Mouse (Mus musculus) limb, embryonic 11.5 days (tissue): ENCODE measurements at regions not wholly inside any gene's neighbourhood (a gene's known extent, or its start where the extent isn't known, plus 50 kb on each side); places are given as distances from the start of the nearest gene placed in this dataset.

Experiments
- ATAC-seq: fragments of 200-750 bp; cut with Nextera tagmentation; 2 replicates; pipeline ENCODE4 v1.8.0; 2017; ENCODE audit warnings: low read depth; ENCODE audit not compliant: insufficient number of reproducible peaks, low FRiP score, low TSS enrichment
- DNase-seq: peaks from one replicate; pipeline ENCODE4 v3.0.0-alpha.2; 2015; ENCODE audit warnings: low spot score
- H3K27ac ChIP-seq: fragments of 300-500 bp; sonication (generic); replicated peaks from 2 replicates; pipeline ENCODE4 v1.5.1; 2014; ENCODE audit warnings: low read depth, mild to moderate bottlenecking, low read length
- H3K27me3 ChIP-seq: fragments of 300-500 bp; sonication (generic); 2 replicates; pipeline ENCODE4 v1.6.1; 2014; ENCODE audit warnings: mild to moderate bottlenecking, low read length, mixed read lengths; ENCODE audit not compliant: control insufficient read depth, insufficient read depth
- H3K36me3 ChIP-seq: fragments of 300-500 bp; sonication (generic); 2 replicates; pipeline ENCODE4 v1.6.1; 2014; ENCODE audit warnings: mild to moderate bottlenecking, low read length, moderate library complexity, mixed read lengths; ENCODE audit not compliant: control insufficient read depth, insufficient read depth
- H3K4me1 ChIP-seq: fragments of 300-500 bp; sonication (generic); 2 replicates; pipeline ENCODE4 v1.6.1; 2014; ENCODE audit warnings: low read length, mixed read lengths; ENCODE audit not compliant: control insufficient read depth, insufficient read depth
- H3K4me2 ChIP-seq: fragments of 300-500 bp; sonication (generic); 2 replicates; pipeline ENCODE4 v1.6.1; 2014; ENCODE audit warnings: low read depth, mild to moderate bottlenecking, moderate library complexity; ENCODE audit not compliant: severe bottlenecking
- H3K4me3 ChIP-seq: fragments of 300-500 bp; sonication (generic); 2 replicates; pipeline ENCODE4 v1.5.1; 2014; ENCODE audit warnings: low read depth, low read length
- H3K9ac ChIP-seq: fragments of 300-500 bp; sonication (generic); 2 replicates; pipeline ENCODE4 v1.6.1; 2014; ENCODE audit warnings: mild to moderate bottlenecking, low read length
- H3K9me3 ChIP-seq: fragments of 300-500 bp; sonication (generic); 2 replicates; pipeline ENCODE4 v1.6.1; 2016; ENCODE audit warnings: low read length; ENCODE audit not compliant: control insufficient read depth
- WGBS: fragments of 180-500 bp; shearing (Covaris S2); extraction: QIAGEN DNeasy Blood & Tissue Kit; methylation state at CpG from one replicate; pipeline ENCODE4 v1.1.7; 2014; 5-methylcytosine and 5-hydroxymethylcytosine counted together

- Histone ChIP-seq H3K27me3 (no peaks in the 10 kb centered on the region), H3K4me2 (no peak overlapping the region), H3K27ac (no peak overlapping the region), H3K36me3 (no peaks in the 10 kb centered on the region), H3K9ac (no peak overlapping the region), H3K4me3 (no peak overlapping the region), H3K9me3 (no peaks in the 10 kb centered on the region), H3K4me1 (peaks cover 10% of the 10 kb centered on the region; the same call in 1 of the 2 replicates)
- ATAC-seq (no peak), DNase-seq (peak; percentile 48)
- WGBS, result 12% methylated on average over 3 of the region's 3 CpGs
Measured at GRCm38 (mm10) chr9:67107938-67108337, 58.7 kb upstream of the Tpm1 start.

GRCm38 (mm10) chr9:67105867-67106266 is 56.7 kb upstream of the Tpm1 start:
- no peak overlapping the region for H3K9ac ChIP-seq
- no peak overlapping the region; the same call in 1 of the 2 replicates for H3K27ac ChIP-seq
- H3K36me3 ChIP-seq, result no peaks in the 10 kb centered on the region
- no peaks in the 10 kb centered on the region for H3K27me3 ChIP-seq
- H3K9me3 ChIP-seq, result no peaks in the 10 kb centered on the region
- peak; percentile 51; the same call in 1 of the 2 replicates for ATAC-seq
- DNase-seq, result peak; percentile 39
- no peak overlapping the region for H3K4me2 ChIP-seq
- WGBS, result 19% methylated on average over 9 of the region's 9 CpGs
- no peak overlapping the region for H3K4me3 ChIP-seq
- peaks cover 10% of the 10 kb centered on the region; the same call in 1 of the 2 replicates for H3K4me1 ChIP-seq

GRCm38 (mm10) chr9:67105216-67105615 is 56.0 kb upstream of the Tpm1 start:
- H3K4me1 ChIP-seq, result peaks cover 10% of the 10 kb centered on the region; the same call in 1 of the 2 replicates
- no peaks in the 10 kb centered on the region for H3K36me3 ChIP-seq
- no peaks in the 10 kb centered on the region for H3K27me3 ChIP-seq
- no peak overlapping the region for H3K4me3 ChIP-seq
- no peak overlapping the region for H3K4me2 ChIP-seq
- 87% methylated on average over 2 of the region's 2 CpGs for WGBS
- no peak overlapping the region for H3K9ac ChIP-seq
- ATAC-seq, result no peak
- no peak overlapping the region for H3K27ac ChIP-seq
- H3K9me3 ChIP-seq, result no peaks in the 10 kb centered on the region
- no peak for DNase-seq

GRCm38 (mm10) chr9:67104616-67105015 is 55.4 kb upstream of the Tpm1 start:
- H3K4me2 ChIP-seq, result no peak overlapping the region
- 83% methylated on average over 4 of the region's 4 CpGs for WGBS
- no peaks in the 10 kb centered on the region for H3K36me3 ChIP-seq
- ATAC-seq (no peak), DNase-seq (no peak)
- H3K27me3 ChIP-seq, result no peaks in the 10 kb centered on the region
- no peak overlapping the region for H3K9ac ChIP-seq
- H3K9me3 ChIP-seq, result no peaks in the 10 kb centered on the region
- H3K27ac ChIP-seq, result no peak overlapping the region
- no peak overlapping the region for H3K4me3 ChIP-seq
- peaks cover 10% of the 10 kb centered on the region; the same call in 1 of the 2 replicates for H3K4me1 ChIP-seq

- DNase-seq, result no peak
- 68% methylated on average over 6 of the region's 6 CpGs for WGBS
- no peaks in the 10 kb centered on the region for H3K9me3 ChIP-seq
Measured at GRCm38 (mm10) chr9:67102578-67102977, 53.4 kb upstream of the Tpm1 start.

GRCm38 (mm10) chr9:67099471-67099870 is 50.3 kb upstream of the Tpm1 start:
- H3K27me3 ChIP-seq, result no peaks in the 10 kb centered on the region
- no peaks in the 10 kb centered on the region for H3K9me3 ChIP-seq
- no peak overlapping the region for H3K4me3 ChIP-seq
- H3K27ac ChIP-seq, result no peak overlapping the region
- WGBS, result 29% methylated on average over 6 of the region's 6 CpGs
- no peak overlapping the region for H3K4me2 ChIP-seq
- no peak overlapping the region for H3K9ac ChIP-seq
- H3K4me1 ChIP-seq, result no peaks in the 10 kb centered on the region
- ATAC-seq, result no peak
- H3K36me3 ChIP-seq, result no peaks in the 10 kb centered on the region
- no peak for DNase-seq

More at GRCm38 (mm10) chr9:67102578-67102977, 53.4 kb upstream of the Tpm1 start:
- no peaks in the 10 kb centered on the region for H3K36me3 ChIP-seq
- H3K4me1 ChIP-seq, result peaks cover 10% of the 10 kb centered on the region; the same call in 1 of the 2 replicates
- no peak overlapping the region for H3K27ac ChIP-seq
- H3K9ac ChIP-seq, result no peak overlapping the region
- no peak overlapping the region for H3K4me2 ChIP-seq
- no peaks in the 10 kb centered on the region for H3K27me3 ChIP-seq
- H3K4me3 ChIP-seq, result no peak overlapping the region
- no peak for ATAC-seq
